Mouse (Mus musculus) 3T3-L1 (cell line): Measurements from ENCODE around the gene Chst13.

ENCODE experiments used
- DNase-seq: peaks from one replicate; pipeline ENCODE4 v3.0.0-alpha.2; 2015; ENCODE audit warnings: low read depth, low spot score

Chst13 gene

GRCm38 (mm10) chr6:90319475-90320191 is 5.4 kb downstream of the Chst13 start:
- no peak for DNase-seq

GRCm38 (mm10) chr6:90319019-90319418 is 6.0 kb downstream of the Chst13 start:
- DNase-seq, result no peak

GRCm38 (mm10) chr6:90317510-90318258 is 7.3 kb downstream of the Chst13 start:
- no peak for DNase-seq

- DNase-seq, result no peak
These were observed 9.0 kb downstream of the Chst13 start for GRCm38 (mm10) chr6:90315961-90316360.

GRCm38 (mm10) chr6:90308839-90309778 is 15.9 kb downstream of the Chst13 start:
- DNase-seq, result no peak

- no peak for DNase-seq
These were observed 18.5 kb downstream of the Chst13 start for GRCm38 (mm10) chr6:90306315-90306975.

- DNase-seq, result no peak
These were observed 24.1 kb downstream of the Chst13 start, which contains the start of gene BC048671 for GRCm38 (mm10) chr6:90300919-90301318. TSS of gene BC048671 (plus strand) at chr6:90301219.

GRCm38 (mm10) chr6:90288265-90288664 is 36.7 kb downstream of the Chst13 start:
- peak; percentile 77 for DNase-seq
